Mouse (Mus musculus): ENCODE results near the gene Plekhh2. TPM values are rescaled to one million over a fixed set of nuclear protein-coding genes. Genes with fewer than 3 reads are reported as not detected.

Gene Plekhh2
- polyA plus RNA-seq, 1 experiment from 2014 or later, result 3.2 TPM

GRCm38 (mm10) chr17:84581740-84582414 lies 70.2 kb downstream of the Plekhh2 start:
- no peak overlapping the region for H3K4me3 ChIP-seq
- no peak overlapping the region for H3K9ac ChIP-seq
- H3K27ac ChIP-seq, result no peak overlapping the region
- WGBS, result 78% methylated on average over 8 of the region's 8 CpGs
- H3K4me2 ChIP-seq (replicated peaks), result no peak overlapping the region
- no peak for ATAC-seq (ENCODE audit: low FRiP score, low read depth)
- H3K36me3 ChIP-seq, result no peaks in the 10 kb centered on the region
- H3K27me3 ChIP-seq (replicated peaks), result no peaks in the 10 kb centered on the region
- H3K9me3 ChIP-seq, result no peaks in the 10 kb centered on the region
- no peaks in the 10 kb centered on the region for H3K4me1 ChIP-seq

DNA sequence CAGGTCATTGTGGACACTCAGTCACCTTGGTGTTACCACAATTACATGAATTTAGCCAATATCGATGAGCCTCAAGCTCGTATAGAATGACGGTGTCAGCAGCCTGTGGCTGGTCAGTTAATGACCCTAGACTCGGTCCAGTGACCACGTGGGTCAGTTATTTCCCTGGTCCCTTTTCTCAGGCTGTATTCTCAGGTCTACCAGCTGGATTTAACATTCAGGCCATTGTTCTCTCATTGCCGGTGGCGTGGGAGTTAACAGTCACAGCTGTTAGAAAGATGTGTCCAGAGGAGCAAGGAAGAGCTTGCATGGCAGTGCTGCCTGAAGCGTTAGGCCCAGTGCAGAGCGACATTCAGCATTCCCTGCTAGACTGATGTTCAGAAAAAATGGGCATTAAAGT lies 72.4 kb downstream of the Plekhh2 start:
- ATAC-seq (ENCODE audit: low FRiP score, low read depth), result no peak
- no peaks in the 10 kb centered on the region for H3K27me3 ChIP-seq (replicated peaks)
- WGBS, result 53% methylated on average over 9 of the region's 9 CpGs
- H3K4me3 ChIP-seq, result no peak overlapping the region
- H3K4me1 ChIP-seq, result no peaks in the 10 kb centered on the region
- H3K9me3 ChIP-seq, result no peaks in the 10 kb centered on the region
- H3K27ac ChIP-seq, result no peak overlapping the region
- no peaks in the 10 kb centered on the region for H3K36me3 ChIP-seq
- no peak overlapping the region for H3K4me2 ChIP-seq (replicated peaks)
- H3K9ac ChIP-seq, result no peak overlapping the region

DNA sequence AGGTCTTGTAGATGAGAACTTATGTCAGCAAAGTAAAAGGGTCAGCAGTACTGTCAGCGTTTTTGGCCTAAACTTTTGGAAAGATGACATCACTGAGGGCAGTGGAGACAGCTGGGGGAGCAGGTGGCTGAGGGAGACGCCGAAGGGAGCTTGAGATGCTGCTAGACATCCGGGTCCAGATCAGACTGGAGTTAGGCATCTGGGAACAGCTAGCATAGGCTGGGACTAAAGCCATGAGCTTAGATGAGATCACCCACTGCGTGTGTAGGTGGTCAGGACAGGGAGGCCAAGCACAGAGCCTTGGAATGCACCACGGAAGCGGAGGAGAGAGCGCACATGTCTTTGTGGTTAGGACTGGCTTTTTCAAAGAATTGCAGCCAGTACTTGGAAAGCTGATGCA lies 73.4 kb downstream of the Plekhh2 start:
- H3K27me3 ChIP-seq (replicated peaks), result no peaks in the 10 kb centered on the region
- H3K9me3 ChIP-seq, result no peaks in the 10 kb centered on the region
- H3K36me3 ChIP-seq, result no peaks in the 10 kb centered on the region
- no peak overlapping the region for H3K9ac ChIP-seq
- H3K4me3 ChIP-seq, result no peak overlapping the region
- no peak overlapping the region for H3K27ac ChIP-seq
- 83% methylated on average over 8 of the region's 8 CpGs for WGBS
- no peak for ATAC-seq (ENCODE audit: low FRiP score, low read depth)
- H3K4me1 ChIP-seq, result no peaks in the 10 kb centered on the region
- H3K4me2 ChIP-seq (replicated peaks), result no peak overlapping the region

- H3K36me3 ChIP-seq, result no peaks in the 10 kb centered on the region
- WGBS, result 94% methylated on average over 7 of the region's 7 CpGs
- H3K27ac ChIP-seq, result no peak overlapping the region
- no peaks in the 10 kb centered on the region for H3K27me3 ChIP-seq (replicated peaks)
- no peak overlapping the region for H3K9ac ChIP-seq
- H3K4me2 ChIP-seq (replicated peaks), result no peak overlapping the region
- ATAC-seq (ENCODE audit: low FRiP score, low read depth), result no peak
- H3K4me3 ChIP-seq, result no peak overlapping the region
- no peaks in the 10 kb centered on the region for H3K4me1 ChIP-seq
- H3K9me3 ChIP-seq, result no peaks in the 10 kb centered on the region
These were observed 78.4 kb downstream of the Plekhh2 start for GRCm38 (mm10) chr17:84590065-84590464.

- H3K27me3 ChIP-seq (replicated peaks), result no peaks in the 10 kb centered on the region
These were observed 79.9 kb downstream of the Plekhh2 start for GRCm38 (mm10) chr17:84591431-84592150.

GRCm38 (mm10) chr17:84596015-84596441 lies 84.3 kb downstream of the Plekhh2 start:
- no peak overlapping the region for H3K27ac ChIP-seq

More at GRCm38 (mm10) chr17:84591431-84592150, 79.9 kb downstream of the Plekhh2 start:
- Histone ChIP-seq H3K27ac (no peak overlapping the region), H3K4me3 (no peak overlapping the region), H3K4me2 (replicated peaks) (no peak overlapping the region), H3K9me3 (no peaks in the 10 kb centered on the region), H3K4me1 (peaks cover 4% of the 10 kb centered on the region; the same call in 1 of the 2 replicates), H3K9ac (no peak overlapping the region), H3K36me3 (no peaks in the 10 kb centered on the region)
- ATAC-seq (ENCODE audit: low FRiP score, low read depth), result no peak
- 88% methylated on average over 16 of the region's 16 CpGs for WGBS

DNA sequence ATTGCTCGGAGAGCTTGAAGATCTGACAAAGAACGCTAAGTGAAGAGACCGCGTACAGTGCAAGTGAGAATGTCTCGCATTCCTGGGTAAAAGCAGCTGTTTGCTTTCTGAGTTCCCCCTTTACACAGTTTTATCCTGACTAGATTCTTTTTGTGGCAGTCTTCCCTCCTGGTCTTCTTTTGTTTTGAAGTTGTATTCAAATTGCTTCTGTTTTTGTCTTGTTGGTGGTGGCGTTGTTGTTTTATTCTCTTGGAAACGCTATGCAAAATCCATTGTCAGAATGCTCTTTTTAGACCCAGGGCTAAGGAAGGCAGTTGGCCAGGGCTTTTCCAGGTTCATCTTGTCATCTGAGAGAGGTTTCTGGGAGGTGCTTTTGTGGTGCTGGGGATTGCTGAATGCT lies 84.8 kb downstream of the Plekhh2 start:
- Histone ChIP-seq H3K27ac (no peak overlapping the region), H3K4me3 (no peak overlapping the region), H3K4me2 (replicated peaks) (no peak overlapping the region), H3K4me1 (peaks cover 4% of the 10 kb centered on the region; the same call in 1 of the 2 replicates), H3K36me3 (no peaks in the 10 kb centered on the region), H3K27me3 (replicated peaks) (no peaks in the 10 kb centered on the region), H3K9me3 (no peaks in the 10 kb centered on the region), H3K9ac (no peak overlapping the region)
- no peak for ATAC-seq (ENCODE audit: low FRiP score, low read depth)
- 56% methylated on average over 7 of the region's 7 CpGs for WGBS

More at GRCm38 (mm10) chr17:84596015-84596441, 84.3 kb downstream of the Plekhh2 start:
- no peaks in the 10 kb centered on the region for H3K9me3 ChIP-seq
- no peak for ATAC-seq (ENCODE audit: low FRiP score, low read depth)
- 56% methylated on average over 10 of the region's 10 CpGs for WGBS
- no peak overlapping the region for H3K4me3 ChIP-seq
- H3K9ac ChIP-seq, result no peak overlapping the region
- H3K4me1 ChIP-seq, result peaks cover 4% of the 10 kb centered on the region; the same call in 1 of the 2 replicates
- H3K4me2 ChIP-seq (replicated peaks), result no peak overlapping the region
- no peaks in the 10 kb centered on the region for H3K36me3 ChIP-seq
- no peaks in the 10 kb centered on the region for H3K27me3 ChIP-seq (replicated peaks)

DNA sequence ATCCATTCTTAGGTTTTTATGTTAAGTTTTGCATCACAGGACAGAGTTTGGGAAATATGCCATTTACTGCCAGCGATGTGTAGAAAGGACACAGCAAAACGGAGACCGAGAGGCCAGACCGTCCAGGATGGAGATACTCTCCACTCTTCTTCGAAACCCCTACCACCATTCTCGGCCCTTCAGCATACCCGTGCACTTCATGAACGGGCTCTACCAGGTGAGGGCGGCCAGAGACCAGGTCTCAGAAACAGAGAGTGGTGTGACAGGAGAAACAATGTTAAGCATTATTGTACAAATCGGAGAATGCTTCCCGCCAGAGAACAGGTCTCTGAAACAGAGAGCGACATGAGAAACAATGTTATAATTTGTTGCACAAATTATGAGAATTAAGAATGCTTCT lies 86.2 kb downstream of the Plekhh2 start:
- peaks cover 4% of the 10 kb centered on the region; the same call in 1 of the 2 replicates for H3K4me1 ChIP-seq
- H3K4me3 ChIP-seq, result no peak overlapping the region
- no peaks in the 10 kb centered on the region for H3K27me3 ChIP-seq (replicated peaks)
- H3K4me2 ChIP-seq (replicated peaks), result no peak overlapping the region
- H3K9ac ChIP-seq, result no peak overlapping the region
- WGBS, result 94% methylated on average over 12 of the region's 12 CpGs
- no peak overlapping the region for H3K27ac ChIP-seq
- H3K9me3 ChIP-seq, result no peaks in the 10 kb centered on the region
- ATAC-seq (ENCODE audit: low FRiP score, low read depth), result no peak
- H3K36me3 ChIP-seq, result no peaks in the 10 kb centered on the region

GRCm38 (mm10) chr17:84598928-84599327 lies 87.2 kb downstream of the Plekhh2 start:
- Histone ChIP-seq H3K9ac (no peak overlapping the region), H3K4me1 (peaks cover 4% of the 10 kb centered on the region; the same call in 1 of the 2 replicates), H3K4me3 (no peak overlapping the region), H3K4me2 (replicated peaks) (no peak overlapping the region), H3K9me3 (no peaks in the 10 kb centered on the region), H3K27me3 (replicated peaks) (no peaks in the 10 kb centered on the region), H3K36me3 (no peaks in the 10 kb centered on the region), H3K27ac (no peak overlapping the region)
- no peak for ATAC-seq (ENCODE audit: low FRiP score, low read depth)
- WGBS, result 91% methylated on average over 7 of the region's 7 CpGs

DNA sequence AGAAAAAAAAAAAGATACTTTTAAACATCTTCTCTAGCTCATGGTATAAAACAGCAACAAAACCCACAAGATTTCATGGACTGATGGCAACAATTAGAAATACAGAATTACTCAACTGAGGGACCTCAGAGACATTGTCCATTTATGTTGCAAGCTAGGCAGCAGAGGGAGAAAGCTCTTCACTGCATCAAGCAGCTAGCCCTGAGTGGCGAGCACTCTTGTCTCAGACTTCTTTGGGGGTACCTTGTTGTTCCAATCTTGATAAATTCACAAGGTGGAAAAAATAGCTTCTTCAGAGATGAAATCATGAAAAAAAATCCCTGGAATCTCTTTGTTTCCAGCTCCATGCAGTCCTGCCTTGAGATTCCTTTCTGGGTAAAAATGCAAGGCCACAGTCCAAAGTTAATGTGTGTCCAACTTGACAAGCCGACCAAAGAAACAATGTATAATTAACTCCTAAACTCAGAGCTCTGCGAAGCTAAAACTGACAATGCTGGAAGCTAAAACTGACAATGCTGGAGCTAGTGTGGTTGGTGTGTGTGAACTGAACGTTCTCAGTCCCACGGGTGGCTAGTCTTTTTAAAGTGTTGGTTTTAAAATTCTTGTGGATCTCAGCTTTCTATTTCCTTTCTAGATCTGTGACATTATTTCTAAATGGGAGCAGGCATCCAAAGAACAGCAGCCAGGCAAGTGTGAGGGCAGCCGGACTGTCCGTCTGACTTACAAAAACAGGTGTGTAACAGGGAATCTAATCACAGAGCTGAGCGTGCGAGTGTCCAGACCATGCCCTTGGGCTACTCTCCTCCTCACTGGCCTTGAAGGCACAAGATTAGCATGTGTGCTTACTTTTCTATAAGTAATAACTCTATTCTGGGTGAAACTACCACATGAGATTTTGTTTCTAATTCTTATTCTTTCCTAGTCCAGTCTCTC lies 88.6 kb downstream of the Plekhh2 start:
- Histone ChIP-seq H3K9ac (no peak overlapping the region), H3K36me3 (no peaks in the 10 kb centered on the region), H3K4me1 (peaks cover 4% of the 10 kb centered on the region; the same call in 1 of the 2 replicates), H3K27ac (no peak overlapping the region), H3K4me3 (no peak overlapping the region), H3K27me3 (replicated peaks) (no peaks in the 10 kb centered on the region), H3K9me3 (no peaks in the 10 kb centered on the region), H3K4me2 (replicated peaks) (no peak overlapping the region)
- ATAC-seq (ENCODE audit: low FRiP score, low read depth), result no peak
- WGBS, result 79% methylated on average over 9 of the region's 9 CpGs

DNA sequence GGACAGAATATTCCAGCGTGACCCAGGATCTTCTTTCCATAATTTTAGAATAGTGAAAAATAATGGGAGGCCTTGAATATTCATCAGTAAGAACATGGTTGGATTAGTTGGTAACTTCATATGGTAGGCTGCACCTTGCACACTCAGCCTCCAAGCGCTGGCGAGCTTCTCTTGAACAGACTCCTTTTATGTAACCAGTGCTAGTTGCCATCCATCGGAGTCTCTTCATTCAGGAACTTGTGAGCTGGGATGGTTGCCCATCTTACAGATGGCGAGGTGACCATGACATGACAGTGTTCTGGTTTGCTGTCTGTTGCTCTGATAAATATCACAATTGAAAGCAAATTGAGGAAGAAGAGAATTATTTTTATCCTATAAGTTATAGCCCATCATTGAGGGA lies 90.1 kb downstream of the Plekhh2 start:
- H3K4me3 ChIP-seq, result no peak overlapping the region
- ATAC-seq (ENCODE audit: low FRiP score, low read depth), result no peak
- H3K36me3 ChIP-seq, result no peaks in the 10 kb centered on the region
- no peaks in the 10 kb centered on the region for H3K9me3 ChIP-seq
- WGBS, result 94% methylated on average over 5 of the region's 5 CpGs
- no peak overlapping the region for H3K27ac ChIP-seq
- no peaks in the 10 kb centered on the region for H3K27me3 ChIP-seq (replicated peaks)
- H3K4me1 ChIP-seq, result no peaks in the 10 kb centered on the region
- H3K9ac ChIP-seq, result no peak overlapping the region
- H3K4me2 ChIP-seq (replicated peaks), result no peak overlapping the region

- Histone ChIP-seq H3K4me2 (replicated peaks) (no peak overlapping the region), H3K4me1 (no peaks in the 10 kb centered on the region), H3K4me3 (no peak overlapping the region), H3K9me3 (no peaks in the 10 kb centered on the region), H3K9ac (no peak overlapping the region), H3K27me3 (replicated peaks) (no peaks in the 10 kb centered on the region), H3K36me3 (no peaks in the 10 kb centered on the region), H3K27ac (no peak overlapping the region)
- 82% methylated on average over 9 of the region's 9 CpGs for WGBS
- ATAC-seq (ENCODE audit: low FRiP score, low read depth), result no peak
These were observed 91.5 kb downstream of the Plekhh2 start for GRCm38 (mm10) chr17:84603202-84603627.

All from neural tube, embryonic 12.5 days (tissue).